Mouse (Mus musculus) lung, embryonic 15.5 days (tissue): ENCODE results near the gene Stk32b. TPM values are rescaled to one million over a fixed set of nuclear protein-coding genes. Genes with fewer than 3 reads are reported as not detected.
A peak's percentile ranks its signal among the peaks of the same experiment; 100 is the strongest.

ENCODE experiments used
- ATAC-seq: fragments of 200-750 bp; cut with Nextera tagmentation; 2 replicates; pipeline ENCODE4 v1.8.0; 2017; ENCODE audit warnings: moderate number of reproducible peaks, borderline replicate concordance; ENCODE audit not compliant: low FRiP score, low TSS enrichment; ENCODE audit errors: extremely low read depth
- H3K27ac ChIP-seq: fragments of 300-500 bp; sonication (generic); 2 replicates; pipeline ENCODE4 v1.5.1; 2015; ENCODE audit warnings: moderate library complexity, mild to moderate bottlenecking, inconsistent platforms
- H3K27me3 ChIP-seq: fragments of 300-500 bp; sonication (generic); 2 replicates; pipeline ENCODE4 v1.6.1; 2015; ENCODE audit warnings: inconsistent platforms
- H3K36me3 ChIP-seq: fragments of 300-500 bp; sonication (generic); 2 replicates; pipeline ENCODE4 v1.6.1; 2015; ENCODE audit warnings: inconsistent platforms
- H3K4me1 ChIP-seq: fragments of 300-500 bp; sonication (generic); 2 replicates; pipeline ENCODE4 v1.6.1; 2015; ENCODE audit warnings: inconsistent platforms
- H3K4me2 ChIP-seq: fragments of 300-500 bp; sonication (generic); 2 replicates; pipeline ENCODE4 v1.6.1; 2015; ENCODE audit warnings: inconsistent platforms, mild to moderate bottlenecking, moderate library complexity
- H3K4me3 ChIP-seq: fragments of 300-500 bp; sonication (generic); 2 replicates; pipeline ENCODE4 v1.5.1; 2015; ENCODE audit warnings: mild to moderate bottlenecking, inconsistent platforms
- H3K9ac ChIP-seq: fragments of 300-500 bp; sonication (generic); 2 replicates; pipeline ENCODE4 v1.6.1; 2015; ENCODE audit warnings: inconsistent platforms
- H3K9me3 ChIP-seq: fragments of 300-500 bp; sonication (generic); 2 replicates; pipeline ENCODE4 v1.6.1; 2016; ENCODE audit warnings: inconsistent platforms
- WGBS: fragments of 180-500 bp; shearing (Covaris S2); methylation state at CpG from one replicate; pipeline ENCODE4 v1.1.7; 2015; 5-methylcytosine and 5-hydroxymethylcytosine counted together
- polyA plus RNA-seq: library from polyadenylated mRNA; unstranded; fragments of >200 nt; fragmentation: Nextera tagmentation; extraction: Ambion mirVana; gene quantifications from 2 replicates; pipeline ENCODE4 v1.2.1, GENCODE M21; 2015

Gene Stk32b
- polyA plus RNA-seq, 1 experiment from 2014 or later = 0.45 TPM

DNA sequence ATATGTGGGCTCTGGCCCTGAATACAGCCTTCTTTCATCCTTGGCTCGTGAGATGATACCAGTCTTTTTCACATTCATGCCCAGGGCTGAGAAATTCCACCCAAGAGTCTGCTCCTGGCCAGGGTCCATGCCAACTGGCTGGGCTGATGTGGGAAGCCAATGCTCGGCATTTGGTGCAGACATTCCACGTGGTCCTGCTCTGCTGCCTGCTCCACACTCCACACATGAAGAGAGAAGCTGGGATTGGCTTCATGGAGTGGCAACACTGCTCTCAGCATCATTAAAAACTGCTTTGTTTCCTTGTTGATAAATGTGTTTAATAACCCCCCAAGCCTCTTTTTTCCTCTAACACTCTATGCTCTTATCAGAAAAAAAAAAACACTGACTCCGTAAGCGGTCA, 61.8 kb downstream of the Stk32b start:
- 70% methylated on average over 5 of the region's 5 CpGs for WGBS
- H3K9ac ChIP-seq = no peak overlapping the region
- H3K36me3 ChIP-seq = no peaks in the 10 kb centered on the region
- H3K4me1 ChIP-seq = 0 out of 2 replicates have a peak, but pooled peaks cover under 1% of the 10 kb centered on the region
- H3K27ac ChIP-seq = no peak overlapping the region
- no peaks in the 10 kb centered on the region for H3K9me3 ChIP-seq
- ATAC-seq = no peak
- H3K4me2 ChIP-seq = no peak overlapping the region
- no peak overlapping the region for H3K4me3 ChIP-seq
- H3K27me3 ChIP-seq = no peaks in the 10 kb centered on the region

GRCm38 (mm10) chr5:37650681-37651211, 66.2 kb downstream of the Stk32b start:
- peak; percentile 46 for ATAC-seq
- 49% methylated on average over 10 of the region's 10 CpGs for WGBS

DNA sequence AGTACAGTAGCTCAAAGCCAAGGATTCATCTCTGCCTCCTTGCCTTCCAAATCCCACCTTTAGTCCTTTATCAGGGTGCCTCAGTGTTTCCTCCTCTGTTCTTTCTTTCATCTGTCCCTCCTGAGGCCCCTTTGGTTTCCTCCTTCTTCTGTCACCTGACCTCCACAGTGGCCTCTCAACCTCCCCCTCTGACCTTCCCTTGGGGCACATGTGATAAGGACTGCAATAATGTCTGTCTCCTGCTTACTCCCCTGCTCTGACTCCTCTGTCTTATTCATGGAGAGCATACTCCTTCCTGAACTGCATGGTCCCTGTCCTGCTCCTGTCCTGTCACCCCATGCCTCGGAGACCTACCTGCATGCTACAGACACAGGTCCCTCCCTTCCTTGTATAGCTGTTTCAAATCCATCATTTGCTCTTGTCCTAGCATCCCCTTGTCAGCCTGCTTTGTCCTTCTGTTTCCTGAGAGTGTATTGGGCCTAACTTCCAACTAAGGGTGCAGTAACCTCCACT, 66.8 kb downstream of the Stk32b start:
- no peak overlapping the region for H3K4me2 ChIP-seq
- no peak for ATAC-seq
- peaks cover 3% of the 10 kb centered on the region; the same call in 1 of the 2 replicates for H3K4me1 ChIP-seq
- no peaks in the 10 kb centered on the region for H3K36me3 ChIP-seq
- no peak overlapping the region for H3K9ac ChIP-seq
- no peaks in the 10 kb centered on the region for H3K9me3 ChIP-seq
- 68% methylated on average over 1 of the region's 1 CpGs for WGBS
- no peaks in the 10 kb centered on the region for H3K27me3 ChIP-seq
- H3K27ac ChIP-seq = no peak overlapping the region
- H3K4me3 ChIP-seq = no peak overlapping the region

More at GRCm38 (mm10) chr5:37650681-37651211, 66.2 kb downstream of the Stk32b start:
- H3K9ac ChIP-seq = no peak overlapping the region
- no peaks in the 10 kb centered on the region for H3K27me3 ChIP-seq
- no peak overlapping the region for H3K4me3 ChIP-seq
- H3K4me1 ChIP-seq = peaks cover 3% of the 10 kb centered on the region; the same call in 1 of the 2 replicates
- no peaks in the 10 kb centered on the region for H3K9me3 ChIP-seq
- H3K27ac ChIP-seq = no peak overlapping the region
- H3K4me2 ChIP-seq = no peak overlapping the region
- no peaks in the 10 kb centered on the region for H3K36me3 ChIP-seq

DNA sequence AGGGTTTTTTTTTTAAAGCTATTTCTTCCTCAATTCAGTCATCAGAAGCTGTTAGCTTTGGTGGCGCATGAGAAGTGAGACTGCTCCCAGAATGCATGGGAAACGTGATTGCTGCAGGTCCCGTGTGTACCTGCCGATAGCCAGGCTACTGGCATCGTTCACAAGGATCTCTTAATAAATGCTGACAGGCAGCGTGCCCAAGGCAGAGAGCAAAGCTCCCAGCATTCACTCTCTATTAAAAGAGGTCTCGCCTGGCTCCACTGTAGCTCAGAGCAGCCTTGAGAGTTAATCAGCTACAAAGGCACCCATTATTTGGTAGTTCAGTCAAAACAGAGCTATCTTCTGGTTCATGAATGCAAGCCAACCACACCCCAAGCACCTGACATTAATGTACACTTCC, 72.9 kb downstream of the Stk32b start:
- 80% methylated on average over 7 of the region's 7 CpGs for WGBS

GRCm38 (mm10) chr5:37642486-37642885, 74.5 kb downstream of the Stk32b start:
- H3K27me3 ChIP-seq = no peaks in the 10 kb centered on the region
- H3K4me1 ChIP-seq = no peaks in the 10 kb centered on the region
- no peak overlapping the region for H3K27ac ChIP-seq
- H3K4me2 ChIP-seq = no peak overlapping the region
- ATAC-seq = no peak
- H3K9ac ChIP-seq = no peak overlapping the region
- WGBS = 74% methylated on average over 7 of the region's 7 CpGs
- no peak overlapping the region for H3K4me3 ChIP-seq
- H3K36me3 ChIP-seq = no peaks in the 10 kb centered on the region
- H3K9me3 ChIP-seq = no peaks in the 10 kb centered on the region

More for the DNA sequence above, 72.9 kb downstream of the Stk32b start:
- Histone ChIP-seq H3K36me3 (no peaks in the 10 kb centered on the region), H3K4me1 (no peaks in the 10 kb centered on the region), H3K9me3 (no peaks in the 10 kb centered on the region), H3K27ac (no peak overlapping the region), H3K9ac (no peak overlapping the region), H3K4me2 (no peak overlapping the region), H3K27me3 (no peaks in the 10 kb centered on the region), H3K4me3 (no peak overlapping the region)
- no peak for ATAC-seq

- Histone ChIP-seq H3K27me3 (no peaks in the 10 kb centered on the region), H3K9ac (no peak overlapping the region), H3K4me1 (no peaks in the 10 kb centered on the region), H3K36me3 (no peaks in the 10 kb centered on the region), H3K9me3 (no peaks in the 10 kb centered on the region), H3K4me2 (no peak overlapping the region), H3K4me3 (no peak overlapping the region), H3K27ac (no peak overlapping the region)
- ATAC-seq = no peak
- WGBS = 70% methylated on average over 2 of the region's 2 CpGs
Observed at GRCm38 (mm10) chr5:37634791-37635190, 82.2 kb downstream of the Stk32b start.

GRCm38 (mm10) chr5:37627437-37628163, 89.4 kb downstream of the Stk32b start:
- no peaks in the 10 kb centered on the region for H3K4me1 ChIP-seq
- ATAC-seq = no peak
- no peak overlapping the region for H3K4me3 ChIP-seq
- no peaks in the 10 kb centered on the region for H3K36me3 ChIP-seq
- H3K27me3 ChIP-seq = no peaks in the 10 kb centered on the region
- no peak overlapping the region for H3K9ac ChIP-seq
- no peaks in the 10 kb centered on the region for H3K9me3 ChIP-seq
- WGBS = 78% methylated on average over 8 of the region's 8 CpGs
- no peak overlapping the region for H3K27ac ChIP-seq
- no peak overlapping the region for H3K4me2 ChIP-seq

DNA sequence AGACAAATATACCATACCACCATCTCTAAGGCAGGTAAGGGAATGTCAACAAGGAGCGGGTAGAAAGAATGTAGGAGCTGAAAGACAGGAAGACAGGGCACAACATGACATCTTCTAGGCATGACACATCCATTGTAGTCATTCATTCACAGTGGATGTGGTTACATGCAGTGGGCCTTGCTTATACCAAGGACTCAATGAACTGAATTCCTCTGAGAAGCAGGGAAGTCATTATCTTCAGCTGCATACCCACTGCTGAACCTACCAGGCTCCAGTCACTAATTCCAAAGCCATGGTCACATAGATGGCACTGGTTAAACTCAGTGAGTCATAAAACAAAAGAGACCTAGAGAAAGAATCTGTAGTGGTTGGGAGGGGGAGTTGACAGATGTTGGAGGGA, 105.1 kb downstream of the Stk32b start:
- H3K4me3 ChIP-seq = no peak overlapping the region
- no peak overlapping the region for H3K4me2 ChIP-seq
- H3K27me3 ChIP-seq = no peaks in the 10 kb centered on the region
- no peak overlapping the region for H3K27ac ChIP-seq
- H3K9ac ChIP-seq = no peak overlapping the region
- no peaks in the 10 kb centered on the region for H3K9me3 ChIP-seq
- no peak for ATAC-seq
- H3K36me3 ChIP-seq = no peaks in the 10 kb centered on the region
- H3K4me1 ChIP-seq = no peaks in the 10 kb centered on the region
- 73% methylated on average over 1 of the region's 1 CpGs for WGBS

DNA sequence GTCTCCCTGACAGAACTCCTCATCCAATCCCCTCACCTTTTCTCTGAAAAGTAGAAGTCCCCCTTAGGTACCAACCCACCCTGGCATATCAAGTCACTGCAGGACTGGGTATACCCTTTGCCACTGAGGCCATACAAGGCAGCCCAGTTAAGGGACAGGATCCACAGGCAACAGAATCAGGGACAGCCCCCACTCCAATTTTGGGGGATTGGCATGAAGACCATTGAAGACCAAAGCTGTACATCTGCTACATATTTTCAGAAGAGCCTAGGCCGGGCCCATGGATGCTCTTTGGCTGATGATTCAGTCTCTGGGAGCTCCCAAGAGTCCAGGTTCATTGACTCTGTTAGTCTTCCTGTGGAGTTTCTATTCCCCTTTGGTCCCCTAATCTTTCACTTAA, 117.4 kb downstream of the Stk32b start:
- Histone ChIP-seq H3K4me3 (no peak overlapping the region), H3K36me3 (no peaks in the 10 kb centered on the region), H3K4me1 (no peaks in the 10 kb centered on the region), H3K9ac (no peak overlapping the region), H3K27ac (no peak overlapping the region), H3K4me2 (no peak overlapping the region), H3K27me3 (no peaks in the 10 kb centered on the region), H3K9me3 (no peaks in the 10 kb centered on the region)
- 78% methylated on average over 1 of the region's 1 CpGs for WGBS
- ATAC-seq = no peak

DNA sequence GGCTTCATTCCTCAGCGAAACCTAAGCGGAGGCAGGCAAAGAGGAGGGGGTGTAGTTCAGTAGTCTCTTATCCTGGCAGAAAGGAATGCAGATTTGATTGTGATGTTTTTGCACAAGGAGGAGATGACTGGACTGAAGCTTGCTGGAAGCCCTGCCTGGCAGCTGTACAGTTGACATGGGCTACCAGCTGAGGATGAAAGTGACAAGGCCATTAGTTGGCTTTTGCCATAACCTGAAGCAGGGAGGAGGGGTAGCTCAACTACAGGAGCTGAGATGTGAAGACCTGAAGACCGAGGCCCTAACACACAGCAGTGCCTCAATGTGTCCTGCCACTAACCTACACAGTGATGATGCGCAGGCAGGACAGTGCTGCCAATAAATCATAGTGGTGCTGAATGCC, 118.7 kb downstream of the Stk32b start:
- Histone ChIP-seq H3K4me1 (no peaks in the 10 kb centered on the region), H3K4me3 (no peak overlapping the region), H3K4me2 (no peak overlapping the region), H3K27ac (no peak overlapping the region), H3K27me3 (no peaks in the 10 kb centered on the region), H3K9me3 (no peaks in the 10 kb centered on the region), H3K36me3 (no peaks in the 10 kb centered on the region), H3K9ac (no peak overlapping the region)
- 80% methylated on average over 4 of the region's 4 CpGs for WGBS
- no peak for ATAC-seq

DNA sequence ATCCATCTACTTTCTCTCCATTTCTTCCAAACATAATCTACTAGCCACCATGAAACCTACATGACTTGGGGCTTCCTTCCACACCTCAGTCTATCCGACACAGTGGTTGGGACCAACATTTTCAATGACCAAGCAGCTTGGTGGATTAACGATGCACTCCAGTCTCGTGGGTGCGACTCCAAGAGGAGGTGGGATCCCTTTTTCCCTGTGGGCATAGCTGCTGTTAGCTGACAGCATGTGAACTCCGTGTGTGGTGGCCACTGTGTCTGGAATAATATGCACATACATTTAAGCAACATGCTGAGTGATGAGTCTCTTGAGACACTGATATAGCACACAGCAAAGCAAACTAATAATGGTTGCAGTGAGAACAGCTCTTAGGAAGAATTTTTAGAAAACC, 124.6 kb downstream of the Stk32b start:
- Histone ChIP-seq H3K4me3 (no peak overlapping the region), H3K9ac (no peak overlapping the region)
- 78% methylated on average over 5 of the region's 5 CpGs for WGBS

DNA sequence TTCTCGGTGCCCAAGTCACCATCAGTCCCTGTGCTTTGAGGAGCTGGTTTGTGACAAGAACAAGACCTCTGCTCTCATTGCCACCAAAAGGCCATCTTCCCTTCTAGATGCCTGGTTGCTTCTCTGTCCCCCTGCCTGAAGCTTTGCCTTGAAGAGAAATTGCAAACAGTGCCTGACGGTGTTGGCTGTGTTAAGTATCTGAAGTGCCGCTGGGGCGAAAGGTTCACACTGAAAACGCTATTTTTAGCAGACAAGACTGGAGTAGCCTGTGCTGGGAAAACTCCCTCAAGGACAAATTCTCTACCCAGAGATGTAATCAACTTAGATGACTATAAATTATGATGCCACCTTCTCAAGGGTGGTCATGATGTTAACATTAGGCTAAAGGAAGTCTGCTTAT, 129.1 kb downstream of the Stk32b start:
- ATAC-seq = no peak
- Histone ChIP-seq H3K27ac (no peak overlapping the region), H3K27me3 (no peaks in the 10 kb centered on the region), H3K9ac (no peak overlapping the region), H3K36me3 (no peaks in the 10 kb centered on the region), H3K9me3 (no peaks in the 10 kb centered on the region), H3K4me2 (no peak overlapping the region), H3K4me1 (no peaks in the 10 kb centered on the region), H3K4me3 (no peak overlapping the region)
- WGBS = 53% methylated on average over 5 of the region's 5 CpGs

More for the DNA sequence above, 124.6 kb downstream of the Stk32b start:
- Histone ChIP-seq H3K27me3 (no peaks in the 10 kb centered on the region), H3K9me3 (no peaks in the 10 kb centered on the region), H3K27ac (no peak overlapping the region), H3K4me1 (no peaks in the 10 kb centered on the region), H3K4me2 (no peak overlapping the region), H3K36me3 (no peaks in the 10 kb centered on the region)
- no peak for ATAC-seq
